Mouse (Mus musculus) limb, embryonic 14.5 days (tissue): ENCODE results near the gene Tanc1. TPM values are rescaled to one million over a fixed set of nuclear protein-coding genes. Genes with fewer than 3 reads are reported as not detected.

Experiments
- ATAC-seq: fragments of 200-750 bp; cut with Nextera tagmentation; 2 replicates; pipeline ENCODE4 v1.8.0; 2017; ENCODE audit warnings: low read depth, moderate number of reproducible peaks, moderate TSS enrichment; ENCODE audit not compliant: low FRiP score
- DNase-seq: peaks from one replicate; pipeline ENCODE4 v3.0.0-alpha.2; 2015; ENCODE audit warnings: low spot score
- H3K27ac ChIP-seq: fragments of 300-500 bp; sonication (generic); replicated peaks from 2 replicates; pipeline ENCODE4 v1.5.1; 2014; ENCODE audit warnings: low read depth, mild to moderate bottlenecking, low read length, moderate library complexity, mixed read lengths
- H3K27me3 ChIP-seq: fragments of 300-500 bp; sonication (generic); 2 replicates; pipeline ENCODE4 v1.6.1; 2014; ENCODE audit warnings: low read length, mixed read lengths; ENCODE audit not compliant: control insufficient read depth, insufficient read depth
- H3K36me3 ChIP-seq: fragments of 300-500 bp; sonication (generic); 2 replicates; pipeline ENCODE4 v1.6.1; 2014; ENCODE audit warnings: mild to moderate bottlenecking, low read length, moderate library complexity, mixed read lengths; ENCODE audit not compliant: control insufficient read depth, insufficient read depth
- H3K4me1 ChIP-seq: fragments of 300-500 bp; sonication (generic); 2 replicates; pipeline ENCODE4 v1.6.1; 2014; ENCODE audit warnings: antibody characterized with exemption, low read length, mixed read lengths; ENCODE audit not compliant: control insufficient read depth, insufficient read depth
- H3K4me2 ChIP-seq: fragments of 300-500 bp; sonication (generic); replicated peaks from 2 replicates; pipeline ENCODE4 v1.6.1; 2014; ENCODE audit warnings: low read depth, mild to moderate bottlenecking, low read length, moderate library complexity; ENCODE audit not compliant: severe bottlenecking
- H3K4me3 ChIP-seq: fragments of 300-500 bp; sonication (generic); replicated peaks from 2 replicates; pipeline ENCODE4 v1.5.1; 2014; ENCODE audit warnings: low read length
- H3K9ac ChIP-seq: fragments of 300-500 bp; sonication (generic); 2 replicates; pipeline ENCODE4 v1.6.1; 2014; ENCODE audit warnings: mild to moderate bottlenecking, low read depth, low read length, moderate library complexity; ENCODE audit not compliant: severe bottlenecking
- H3K9me3 ChIP-seq: fragments of 300-500 bp; sonication (generic); 2 replicates; pipeline ENCODE4 v1.6.1; 2016; ENCODE audit warnings: low read length; ENCODE audit not compliant: control insufficient read depth
- POLR2A ChIP-seq: fragments of 200-500 bp; IDR thresholded peaks from 2 replicates; pipeline ENCODE4 v1.8.0; 2012; ENCODE audit warnings: inconsistent platforms, mild to moderate bottlenecking, moderate library complexity, borderline replicate concordance; ENCODE audit not compliant: insufficient read depth, insufficient read length; ENCODE audit errors: extremely low read depth
- WGBS: fragments of 180-500 bp; shearing (Covaris S2); extraction: QIAGEN DNeasy Blood & Tissue Kit; methylation state at CpG from one replicate; pipeline ENCODE4 v1.1.7; 2014; 5-methylcytosine and 5-hydroxymethylcytosine counted together
- polyA plus RNA-seq, 2 experiments: library from polyadenylated mRNA; depleted of rRNA in 1 of 2; stranded (reverse) in 1 of 2; unstranded in 1 of 2; fragments of >200 nt; fragmentation: Nextera tagmentation in 1 of 2; extraction: Ambion mirVana in 1 of 2; gene quantifications; 2 replicates each; pipeline versions ENCODE4 v1.2.1 to v1.2.3; 2012 to 2014

The Tanc1 gene
- polyA plus RNA-seq, 2 experiments, result 24.1 to 35.3 TPM

- H3K4me1 ChIP-seq, result peaks cover 24% of the 10 kb centered on the region
- H3K27ac ChIP-seq, result no peak overlapping the region
- H3K36me3 ChIP-seq, result no peaks in the 10 kb centered on the region; the same call in 1 of the 2 replicates
- H3K9ac ChIP-seq, result no peak overlapping the region
- H3K9me3 ChIP-seq, result no peaks in the 10 kb centered on the region
- H3K27me3 ChIP-seq, result no peaks in the 10 kb centered on the region
- DNase-seq, result no peak
- no peak for TF ChIP-seq POLR2A
- WGBS, result 63% methylated on average over 6 of the region's 6 CpGs
- no peak for ATAC-seq
- no peak overlapping the region for H3K4me3 ChIP-seq
- H3K4me2 ChIP-seq, result no peak overlapping the region
Measured at GRCm38 (mm10) chr2:59757015-59757414, 145.2 kb downstream of the Tanc1 start.

- peaks cover 24% of the 10 kb centered on the region for H3K4me1 ChIP-seq
- no peak overlapping the region for H3K4me2 ChIP-seq
- no peak overlapping the region for H3K4me3 ChIP-seq
- no peak for DNase-seq
- no peak for ATAC-seq
- no peak for TF ChIP-seq POLR2A
- H3K27ac ChIP-seq, result peak overlapping the region; percentile 3; the same call in 1 of the 2 replicates
- H3K27me3 ChIP-seq, result no peaks in the 10 kb centered on the region
- no peaks in the 10 kb centered on the region for H3K9me3 ChIP-seq
- H3K9ac ChIP-seq, result no peak overlapping the region
- 33% methylated on average over 9 of the region's 9 CpGs for WGBS
- H3K36me3 ChIP-seq, result no peaks in the 10 kb centered on the region; the same call in 1 of the 2 replicates
Measured at GRCm38 (mm10) chr2:59758139-59758918, 146.5 kb downstream of the Tanc1 start.

- Histone ChIP-seq H3K9me3 (no peaks in the 10 kb centered on the region), H3K4me1 (peaks cover 18% of the 10 kb centered on the region), H3K36me3 (no peaks in the 10 kb centered on the region; the same call in 1 of the 2 replicates), H3K4me3 (no peak overlapping the region), H3K9ac (no peak overlapping the region), H3K4me2 (no peak overlapping the region), H3K27me3 (no peaks in the 10 kb centered on the region), H3K27ac (no peak overlapping the region)
- WGBS, result 76% methylated on average over 4 of the region's 4 CpGs
- DNase-seq (no peak), ATAC-seq (no peak)
- TF ChIP-seq POLR2A, result no peak
Measured at GRCm38 (mm10) chr2:59760731-59761130, 148.9 kb downstream of the Tanc1 start.

GRCm38 (mm10) chr2:59761183-59761582, 149.3 kb downstream of the Tanc1 start:
- DNase-seq (no peak), ATAC-seq (no peak)
- WGBS, result 77% methylated on average over 12 of the region's 12 CpGs
- H3K9ac ChIP-seq, result no peak overlapping the region
- no peak overlapping the region for H3K27ac ChIP-seq
- H3K4me3 ChIP-seq, result no peak overlapping the region
- H3K27me3 ChIP-seq, result no peaks in the 10 kb centered on the region
- H3K4me2 ChIP-seq, result no peak overlapping the region
- H3K9me3 ChIP-seq, result no peaks in the 10 kb centered on the region
- no peaks in the 10 kb centered on the region; the same call in 1 of the 2 replicates for H3K36me3 ChIP-seq
- peaks cover 18% of the 10 kb centered on the region for H3K4me1 ChIP-seq
- TF ChIP-seq POLR2A, result no peak

- Histone ChIP-seq H3K9ac (no peak overlapping the region), H3K36me3 (no peaks in the 10 kb centered on the region; the same call in 1 of the 2 replicates), H3K4me3 (no peak overlapping the region), H3K4me1 (peaks cover 16% of the 10 kb centered on the region), H3K27me3 (no peaks in the 10 kb centered on the region), H3K27ac (no peak overlapping the region), H3K9me3 (no peaks in the 10 kb centered on the region), H3K4me2 (no peak overlapping the region)
- TF ChIP-seq POLR2A, result no peak
- DNase-seq (no peak), ATAC-seq (no peak)
- WGBS, result 93% methylated on average over 5 of the region's 5 CpGs
Measured at GRCm38 (mm10) chr2:59762277-59762676, 150.4 kb downstream of the Tanc1 start.

GRCm38 (mm10) chr2:59765671-59766070, 153.8 kb downstream of the Tanc1 start:
- H3K36me3 ChIP-seq, result no peaks in the 10 kb centered on the region
- H3K4me2 ChIP-seq, result no peak overlapping the region
- DNase-seq, result no peak
- no peaks in the 10 kb centered on the region for H3K27me3 ChIP-seq
- no peak for TF ChIP-seq POLR2A
- ATAC-seq, result no peak
- no peak overlapping the region for H3K9ac ChIP-seq
- H3K9me3 ChIP-seq, result no peaks in the 10 kb centered on the region
- no peak overlapping the region for H3K27ac ChIP-seq
- 53% methylated on average over 10 of the region's 10 CpGs for WGBS
- peaks cover 34% of the 10 kb centered on the region for H3K4me1 ChIP-seq
- no peak overlapping the region for H3K4me3 ChIP-seq
